Mouse (Mus musculus) CH12.LX (cell line): ENCODE results near the gene Ano9. TPM values are rescaled to one million over a fixed set of nuclear protein-coding genes. Genes with fewer than 3 reads are reported as not detected.

Source experiments
- DNase-seq: peaks from one replicate; pipeline ENCODE4 v3.0.0-alpha.2; 2013; ENCODE audit errors: extremely low read depth
- H3K27ac ChIP-seq: 2 replicates; pipeline ENCODE4 v1.5.1; 2012; ENCODE audit warnings: low read depth, mild to moderate bottlenecking, control low read depth, moderate library complexity; ENCODE audit not compliant: insufficient read depth
- H3K27me3 ChIP-seq: replicated peaks from 2 replicates; pipeline ENCODE3; 2012; ENCODE audit warnings: inconsistent platforms
- H3K36me3 ChIP-seq, 2 experiments: replicated peaks in 1 of 2; 2 replicates each; pipeline versions ENCODE3 to v1.6.1; 2012; ENCODE audit warnings: inconsistent platforms in 1 of 2, low read length in 1 of 2, mild to moderate bottlenecking in 1 of 2, mixed read lengths in 1 of 2, moderate library complexity in 1 of 2; ENCODE audit not compliant: control insufficient read depth in 1 of 2, insufficient read depth in 1 of 2
- H3K4me1 ChIP-seq, 2 experiments: 2 replicates each; pipeline ENCODE4 v1.6.1; 2012; ENCODE audit warnings: inconsistent platforms in 1 of 2, moderate library complexity in 1 of 2; ENCODE audit not compliant: insufficient read depth in 2 of 2, control insufficient read depth in 1 of 2
- H3K4me2 ChIP-seq: 2 replicates; pipeline ENCODE4 v1.6.1; 2012; ENCODE audit warnings: low read depth, mild to moderate bottlenecking, control low read depth; ENCODE audit not compliant: poor library complexity, insufficient read depth, severe bottlenecking
- H3K4me3 ChIP-seq, 3 experiments: fragments of 150-350 bp in 1 of 3; sonication (generic) in 1 of 3; replicated peaks in 1 of 3; 2 replicates each; pipeline versions ENCODE3 to v1.5.1; 2011 to 2012; ENCODE audit warnings: low read depth in 2 of 3, low read length in 2 of 3, mild to moderate bottlenecking in 2 of 3, moderate library complexity in 2 of 3, control low read depth in 1 of 3, improper control_type of control experiment in 1 of 3, inconsistent platforms in 1 of 3, mixed read lengths in 1 of 3; ENCODE audit not compliant: poor library complexity in 1 of 3
- H3K79me2 ChIP-seq: replicated peaks from 2 replicates; pipeline ENCODE4 v1.6.1; 2012; ENCODE audit warnings: mild to moderate bottlenecking, moderate library complexity; ENCODE audit not compliant: control insufficient read depth, poor library complexity, insufficient read depth, severe bottlenecking; ENCODE audit errors: extremely low read depth
- H3K9ac ChIP-seq: 2 replicates; pipeline ENCODE4 v1.6.1; 2012; ENCODE audit warnings: low read depth, mild to moderate bottlenecking, control low read depth, moderate library complexity; ENCODE audit not compliant: insufficient read depth
- H3K9me3 ChIP-seq: replicated peaks from 2 replicates; pipeline ENCODE3; 2012; ENCODE audit warnings: low read length, inconsistent platforms, mixed read lengths
- CHD1 ChIP-seq: IDR thresholded peaks from 2 replicates; pipeline ENCODE4 v1.6.1; 2012; ENCODE audit warnings: low read depth, low read length, improper control_type of control experiment, inconsistent platforms
- EP300 ChIP-seq: IDR thresholded peaks from 2 replicates; pipeline ENCODE4 v1.6.1; 2011; ENCODE audit warnings: low read length, improper control_type of control experiment
- IRF4 ChIP-seq: IDR thresholded peaks from 2 replicates; pipeline ENCODE4 v1.6.1; 2014; ENCODE audit warnings: low read depth, mild to moderate bottlenecking, inconsistent platforms, low read length, improper control_type of control experiment
- TCF12 ChIP-seq: IDR thresholded peaks from 2 replicates; pipeline ENCODE4 v1.6.1; 2014; ENCODE audit warnings: low read depth, mild to moderate bottlenecking, inconsistent platforms, low read length, improper control_type of control experiment
- ZMIZ1 ChIP-seq: IDR thresholded peaks from 2 replicates; pipeline ENCODE4 v1.6.1; 2012; ENCODE audit warnings: low read depth, mild to moderate bottlenecking, inconsistent platforms, low read length, improper control_type of control experiment
- dilution Hi-C: fragments of 300-500 bp; cut with MboI; formaldehyde crosslinking; loops from 2 replicates; pipeline ENCODE4 v1.14.3; 2020; ENCODE audit warnings: low sequenced_read_pairs; ENCODE audit not compliant: extremely low pct_unique_long_range_greater_than_20kb, extremely low pct_ligation_motif_present
- in situ Hi-C: fragments of 300-500 bp; cut with MboI; formaldehyde crosslinking; loops from 3 replicates; pipeline ENCODE4 v1.14.3; 2019; ENCODE audit warnings: low sequenced_read_pairs, low pct_ligation_motif_present, low pct_unique_long_range_greater_than_20kb, mixed read lengths
- polyA plus RNA-seq: library from polyadenylated mRNA; unstranded; fragments of >175 nt; gene quantifications from 2 replicates; pipeline ENCODE4 v1.2.1, GENCODE M21; 2012; ENCODE audit warnings: low read depth; ENCODE audit not compliant: insufficient read length
- total RNA-seq, 2 experiments: library from RNA; depleted of rRNA; stranded (reverse); fragments of 300-350 nt in 1 of 2; fragments of >200 nt in 1 of 2; gene quantifications; 2 replicates each; pipeline ENCODE4 v1.2.3; 2012 to 2014

The Ano9 gene
- total and polyA plus RNA-seq, 3 experiments, result 0.04 TPM; not detected in 2

GRCm38 (mm10) chr7:141052421-141052820 is 65.2 kb downstream of the Ano9 start:
- TF ChIP-seq CHD1, result no peak
- dilution Hi-C loops, result no loop called here

GRCm38 (mm10) chr7:141052016-141052415 is 65.6 kb downstream of the Ano9 start:
- peaks cover 3 to 20% of the 10 kb centered on the region in 2 experiments; a peak in 3 of 4 replicates for H3K4me1 ChIP-seq

More at GRCm38 (mm10) chr7:141052421-141052820, 65.2 kb downstream of the Ano9 start:
- DNase-seq, result no peak
- H3K27ac ChIP-seq, result no peak overlapping the region
- peaks cover 20% of the 10 kb centered on the region for H3K9me3 ChIP-seq
- no peak overlapping the region for H3K4me2 ChIP-seq
- H3K4me3 ChIP-seq, result no peak overlapping the region
- in situ Hi-C loops, result loop anchor here (5.0 kb wide), 3 partner anchors 35 to 205 kb away; partner anchors contain the start of genes Gm45717, Ifitm2, Odf3 and Scgb1c1
- H3K4me1 ChIP-seq, result peaks cover 4 to 20% of the 10 kb centered on the region in 2 experiments; a peak in 3 of 4 replicates
- H3K79me2 ChIP-seq, result no peaks in the 10 kb centered on the region
- H3K36me3 ChIP-seq, result no peaks in the 10 kb centered on the region
- no peak overlapping the region for H3K9ac ChIP-seq
- H3K27me3 ChIP-seq, result peaks cover 8% of the 10 kb centered on the region

More at GRCm38 (mm10) chr7:141052016-141052415, 65.6 kb downstream of the Ano9 start:
- peaks cover 16% of the 10 kb centered on the region for H3K9me3 ChIP-seq
- no peaks in the 10 kb centered on the region for H3K36me3 ChIP-seq
- H3K4me2 ChIP-seq, result no peak overlapping the region
- no peaks in the 10 kb centered on the region for H3K79me2 ChIP-seq
- H3K9ac ChIP-seq, result no peak overlapping the region
- in situ Hi-C loops, result loop anchor here (5.0 kb wide), 3 partner anchors 35 to 205 kb away; partner anchors contain the start of genes Gm45717, Ifitm2, Odf3 and Scgb1c1
- peaks cover 8% of the 10 kb centered on the region for H3K27me3 ChIP-seq
- dilution Hi-C loops, result no loop called here
- H3K27ac ChIP-seq, result no peak overlapping the region
- no peak overlapping the region for H3K4me3 ChIP-seq
- DNase-seq, result no peak
- TF ChIP-seq TCF12 (no peak), ZMIZ1 (no peak), IRF4 (no peak), EP300 (no peak)

Other genes starting within 250 kb of the Ano9 start
Only the 20 nearest of the 29 such genes appear.
- gene Ifitm5, start 167.5 kb downstream of the Ano9 start, total RNA-seq (2012; rRNA removed), result 0.68 and 0.76 TPM in 2 replicates
- gene Ifitm5, start 167.5 kb downstream of the Ano9 start, total RNA-seq (2014; rRNA removed), result not detected in 2 replicates
- gene Ifitm5, start 167.5 kb downstream of the Ano9 start, polyA plus RNA-seq, result 0.55 and 0.71 TPM in 2 replicates
- not detected in 2 replicates for gene Gm45717, start 161.9 kb downstream of the Ano9 start, total RNA-seq (2012; rRNA removed)
- not detected in 2 replicates for gene Gm45717, start 161.9 kb downstream of the Ano9 start, total RNA-seq (2014; rRNA removed)
- not detected in 2 replicates for gene Gm45717, start 161.9 kb downstream of the Ano9 start, polyA plus RNA-seq
- 128 and 136 TPM in 2 replicates for gene Ifitm2, start 161.8 kb downstream of the Ano9 start, total RNA-seq (2012; rRNA removed)
- gene Ifitm2, start 161.8 kb downstream of the Ano9 start, total RNA-seq (2014; rRNA removed), result 314 and 381 TPM in 2 replicates
- gene Ifitm2, start 161.8 kb downstream of the Ano9 start, polyA plus RNA-seq, result 159 and 213 TPM in 2 replicates
- 55.5 and 62.0 TPM in 2 replicates for gene Ifitm1, start 150.6 kb downstream of the Ano9 start, total RNA-seq (2012; rRNA removed)
- 32.9 and 33.6 TPM in 2 replicates for gene Ifitm1, start 150.6 kb downstream of the Ano9 start, total RNA-seq (2014; rRNA removed)
- gene Ifitm1, start 150.6 kb downstream of the Ano9 start, polyA plus RNA-seq, result 10.9 and 14.8 TPM in 2 replicates
- gene Ifitm3, start 107.0 kb downstream of the Ano9 start, total RNA-seq (2012; rRNA removed), result 0.25 TPM in 1 of 2 replicates, not detected in the other
- gene Ifitm3, start 107.0 kb downstream of the Ano9 start, total RNA-seq (2014; rRNA removed), result not detected in 2 replicates
- gene Ifitm3, start 107.0 kb downstream of the Ano9 start, polyA plus RNA-seq, result not detected in 2 replicates
- gene Ifitm6, start 99.9 kb downstream of the Ano9 start, total RNA-seq (2012; rRNA removed), result not detected in 2 replicates
- not detected in 2 replicates for gene Ifitm6, start 99.9 kb downstream of the Ano9 start, total RNA-seq (2014; rRNA removed)
- gene Ifitm6, start 99.9 kb downstream of the Ano9 start, polyA plus RNA-seq, result not detected in 2 replicates
- not detected in 2 replicates for gene Gm17387, start 88.7 kb downstream of the Ano9 start, total RNA-seq (2012; rRNA removed)
- not detected in 2 replicates for gene Gm17387, start 88.7 kb downstream of the Ano9 start, total RNA-seq (2014; rRNA removed)
- not detected in 2 replicates for gene Gm17387, start 88.7 kb downstream of the Ano9 start, polyA plus RNA-seq
- gene B4galnt4, start 56.7 kb downstream of the Ano9 start, total RNA-seq (2012; rRNA removed), result 11.2 and 13.1 TPM in 2 replicates
- 0.70 and 0.91 TPM in 2 replicates for gene B4galnt4, start 56.7 kb downstream of the Ano9 start, total RNA-seq (2014; rRNA removed)
- 2.9 TPM in 2 replicates for gene B4galnt4, start 56.7 kb downstream of the Ano9 start, polyA plus RNA-seq
- 52.8 and 63.1 TPM in 2 replicates for gene Pkp3, start 39.6 kb downstream of the Ano9 start, total RNA-seq (2012; rRNA removed)
- gene Pkp3, start 39.6 kb downstream of the Ano9 start, total RNA-seq (2014; rRNA removed), result 23.9 and 25.3 TPM in 2 replicates
- 37.8 and 38.0 TPM in 2 replicates for gene Pkp3, start 39.6 kb downstream of the Ano9 start, polyA plus RNA-seq
- 12.9 and 19.2 TPM in 2 replicates for gene Sigirr, start 17.2 kb downstream of the Ano9 start, total RNA-seq (2012; rRNA removed)
- 13.2 and 15.6 TPM in 2 replicates for gene Sigirr, start 17.2 kb downstream of the Ano9 start, total RNA-seq (2014; rRNA removed)
- 15.2 and 16.1 TPM in 2 replicates for gene Sigirr, start 17.2 kb downstream of the Ano9 start, polyA plus RNA-seq
- 10.6 and 12.0 TPM in 2 replicates for gene Ptdss2, start 4.6 kb upstream of the Ano9 start, total RNA-seq (2012; rRNA removed)
- gene Ptdss2, start 4.6 kb upstream of the Ano9 start, total RNA-seq (2014; rRNA removed), result 2.5 and 2.9 TPM in 2 replicates
- gene Ptdss2, start 4.6 kb upstream of the Ano9 start, polyA plus RNA-seq, result 22.9 and 33.5 TPM in 2 replicates
- gene Rnh1, start 55.1 kb upstream of the Ano9 start, total RNA-seq (2012; rRNA removed), result 133 and 137 TPM in 2 replicates
- 84.7 and 91.0 TPM in 2 replicates for gene Rnh1, start 55.1 kb upstream of the Ano9 start, total RNA-seq (2014; rRNA removed)
- gene Rnh1, start 55.1 kb upstream of the Ano9 start, polyA plus RNA-seq, result 95.5 and 103 TPM in 2 replicates
- gene Hras, start 76.2 kb upstream of the Ano9 start, total RNA-seq (2012; rRNA removed), result 82.0 and 106 TPM in 2 replicates
- gene Hras, start 76.2 kb upstream of the Ano9 start, total RNA-seq (2014; rRNA removed), result 43.6 and 48.9 TPM in 2 replicates
- 71.3 and 86.3 TPM in 2 replicates for gene Hras, start 76.2 kb upstream of the Ano9 start, polyA plus RNA-seq
- 0.92 and 0.93 TPM in 2 replicates for gene Lrrc56, start 76.4 kb upstream of the Ano9 start, total RNA-seq (2012; rRNA removed)
- 0.46 and 0.89 TPM in 2 replicates for gene Lrrc56, start 76.4 kb upstream of the Ano9 start, total RNA-seq (2014; rRNA removed)
- 1.0 and 1.4 TPM in 2 replicates for gene Lrrc56, start 76.4 kb upstream of the Ano9 start, polyA plus RNA-seq
- gene Lmntd2, start 96.3 kb upstream of the Ano9 start, total RNA-seq (2012; rRNA removed), result 0.50 and 1.1 TPM in 2 replicates
- 0.55 and 0.97 TPM in 2 replicates for gene Lmntd2, start 96.3 kb upstream of the Ano9 start, total RNA-seq (2014; rRNA removed)
- 0.85 and 0.89 TPM in 2 replicates for gene Lmntd2, start 96.3 kb upstream of the Ano9 start, polyA plus RNA-seq
- 9.4 and 11.6 TPM in 2 replicates for gene Rassf7, start 98.1 kb upstream of the Ano9 start, total RNA-seq (2012; rRNA removed)
- gene Rassf7, start 98.1 kb upstream of the Ano9 start, total RNA-seq (2014; rRNA removed), result 6.7 and 8.1 TPM in 2 replicates
- gene Rassf7, start 98.1 kb upstream of the Ano9 start, polyA plus RNA-seq, result 4.1 and 4.6 TPM in 2 replicates
- gene Phrf1, start 111.0 kb upstream of the Ano9 start, total RNA-seq (2012; rRNA removed), result 51.7 and 52.5 TPM in 2 replicates
- 21.8 and 22.4 TPM in 2 replicates for gene Phrf1, start 111.0 kb upstream of the Ano9 start, total RNA-seq (2014; rRNA removed)
- 59.2 and 67.0 TPM in 2 replicates for gene Phrf1, start 111.0 kb upstream of the Ano9 start, polyA plus RNA-seq
- 11.2 and 26.2 TPM in 2 replicates for gene Irf7, start 148.7 kb upstream of the Ano9 start, total RNA-seq (2012; rRNA removed)
- 10.1 and 10.5 TPM in 2 replicates for gene Irf7, start 148.7 kb upstream of the Ano9 start, total RNA-seq (2014; rRNA removed)
- gene Irf7, start 148.7 kb upstream of the Ano9 start, polyA plus RNA-seq, result 6.5 and 7.7 TPM in 2 replicates
- gene Cdhr5, start 159.0 kb upstream of the Ano9 start, total RNA-seq (2012; rRNA removed), result 1.0 and 1.9 TPM in 2 replicates
- gene Cdhr5, start 159.0 kb upstream of the Ano9 start, total RNA-seq (2014; rRNA removed), result 0.31 and 0.35 TPM in 2 replicates
- gene Cdhr5, start 159.0 kb upstream of the Ano9 start, polyA plus RNA-seq, result 3.3 and 3.9 TPM in 2 replicates
- gene Sct, start 161.3 kb upstream of the Ano9 start, total RNA-seq (2012; rRNA removed), result not detected in 2 replicates
- not detected in 2 replicates for gene Sct, start 161.3 kb upstream of the Ano9 start, total RNA-seq (2014; rRNA removed)
- 0.49 TPM in 1 of 2 replicates, not detected in the other for gene Sct, start 161.3 kb upstream of the Ano9 start, polyA plus RNA-seq